Mouse (Mus musculus) midbrain, embryonic 14.5 days (tissue): ENCODE data around the gene Zbtb48. TPM values are rescaled to one million over a fixed set of nuclear protein-coding genes. Genes with fewer than 3 reads are reported as not detected.

Experiments used
- ATAC-seq: fragments of 200-750 bp; cut with Nextera tagmentation; 2 replicates; pipeline ENCODE4 v1.8.0; 2017; ENCODE audit warnings: moderate number of reproducible peaks, moderate library complexity; ENCODE audit not compliant: low FRiP score, low TSS enrichment
- DNase-seq: peaks from one replicate; pipeline ENCODE4 v3.0.0-alpha.2; 2015
- H3K27ac ChIP-seq: fragments of 300-500 bp; sonication (generic); replicated peaks from 2 replicates; pipeline ENCODE4 v1.5.1; 2014; ENCODE audit warnings: mild to moderate bottlenecking, low read depth, low read length, moderate library complexity
- H3K27me3 ChIP-seq: fragments of 300-500 bp; sonication (generic); 2 replicates; pipeline ENCODE4 v1.6.1; 2014; ENCODE audit warnings: low read length, control low read depth, mixed read lengths; ENCODE audit not compliant: control insufficient read depth, insufficient read depth
- H3K36me3 ChIP-seq: fragments of 300-500 bp; sonication (generic); 2 replicates; pipeline ENCODE4 v1.6.1; 2014; ENCODE audit warnings: low read length, control low read depth; ENCODE audit not compliant: control insufficient read depth, insufficient read depth
- H3K4me1 ChIP-seq: fragments of 300-500 bp; sonication (generic); 2 replicates; pipeline ENCODE4 v1.6.1; 2014; ENCODE audit warnings: mild to moderate bottlenecking, antibody characterized with exemption, low read length, control low read depth; ENCODE audit not compliant: control insufficient read depth, insufficient read depth
- H3K4me2 ChIP-seq: fragments of 300-500 bp; sonication (generic); 2 replicates; pipeline ENCODE4 v1.6.1; 2014; ENCODE audit warnings: mild to moderate bottlenecking, low read length, moderate library complexity
- H3K4me3 ChIP-seq: fragments of 300-500 bp; sonication (generic); replicated peaks from 2 replicates; pipeline ENCODE4 v1.5.1; 2014; ENCODE audit warnings: low read depth, low read length
- H3K9ac ChIP-seq: fragments of 300-500 bp; sonication (generic); replicated peaks from 2 replicates; pipeline ENCODE4 v1.6.1; 2014; ENCODE audit warnings: mild to moderate bottlenecking, low read length, moderate library complexity
- H3K9me3 ChIP-seq: fragments of 300-500 bp; sonication (generic); 2 replicates; pipeline ENCODE4 v1.6.1; 2016; ENCODE audit warnings: low read length, control low read depth, mixed read lengths; ENCODE audit not compliant: control insufficient read depth
- WGBS: fragments of 180-500 bp; shearing (Covaris S2); extraction: QIAGEN DNeasy Blood & Tissue Kit; methylation state at CpG from one replicate; pipeline ENCODE4 v1.1.7; 2014; 5-methylcytosine and 5-hydroxymethylcytosine counted together
- polyA plus RNA-seq: library from polyadenylated mRNA; unstranded; fragments of >200 nt; fragmentation: Nextera tagmentation; extraction: Ambion mirVana; gene quantifications from 2 replicates; pipeline ENCODE4 v1.2.1, GENCODE M21; 2014

Gene Zbtb48
- polyA plus RNA-seq, 1 experiment from 2014 or later: 19.7 TPM

- no peaks in the 10 kb centered on the region for H3K9me3 ChIP-seq
- H3K9ac ChIP-seq: no peak overlapping the region
- 67% methylated on average over 6 of the region's 6 CpGs for WGBS
- no peak overlapping the region for H3K4me2 ChIP-seq
- ATAC-seq (no peak), DNase-seq (no peak)
- H3K36me3 ChIP-seq: no peaks in the 10 kb centered on the region
- H3K27me3 ChIP-seq: no peaks in the 10 kb centered on the region
- no peak overlapping the region for H3K4me3 ChIP-seq
- H3K27ac ChIP-seq: no peak overlapping the region
- H3K4me1 ChIP-seq: peaks cover 6% of the 10 kb centered on the region
Measured at GRCm38 (mm10) chr4:152068166-152068724, 40.8 kb upstream of the Zbtb48 start.

DNA sequence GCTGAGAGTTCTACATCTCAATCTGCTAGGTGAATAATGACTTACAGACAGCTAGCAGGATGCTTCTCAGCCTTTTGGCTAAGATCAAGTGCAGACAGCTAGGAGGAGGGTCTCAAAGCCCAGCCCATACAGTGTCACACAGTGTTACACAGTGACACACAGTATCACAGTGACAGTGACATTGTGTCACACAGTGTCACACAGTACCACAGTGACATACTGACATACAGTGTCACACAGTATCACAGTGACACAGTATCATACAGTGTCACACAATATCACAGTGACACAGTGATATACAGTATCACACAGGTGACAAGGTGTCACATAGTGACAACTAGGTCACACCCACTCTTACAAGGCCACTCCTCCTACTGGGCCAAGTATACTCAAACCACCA, 39.8 kb upstream of the Zbtb48 start:
- DNase-seq (no peak), ATAC-seq (no peak)
- H3K4me1 ChIP-seq: peaks cover under 1% of the 10 kb centered on the region; the same call in 1 of the 2 replicates
- no peak overlapping the region for H3K27ac ChIP-seq
- no peak overlapping the region for H3K9ac ChIP-seq
- no peaks in the 10 kb centered on the region for H3K9me3 ChIP-seq
- no peak overlapping the region for H3K4me2 ChIP-seq
- H3K27me3 ChIP-seq: no peaks in the 10 kb centered on the region
- no peaks in the 10 kb centered on the region for H3K36me3 ChIP-seq
- H3K4me3 ChIP-seq: no peak overlapping the region

DNA sequence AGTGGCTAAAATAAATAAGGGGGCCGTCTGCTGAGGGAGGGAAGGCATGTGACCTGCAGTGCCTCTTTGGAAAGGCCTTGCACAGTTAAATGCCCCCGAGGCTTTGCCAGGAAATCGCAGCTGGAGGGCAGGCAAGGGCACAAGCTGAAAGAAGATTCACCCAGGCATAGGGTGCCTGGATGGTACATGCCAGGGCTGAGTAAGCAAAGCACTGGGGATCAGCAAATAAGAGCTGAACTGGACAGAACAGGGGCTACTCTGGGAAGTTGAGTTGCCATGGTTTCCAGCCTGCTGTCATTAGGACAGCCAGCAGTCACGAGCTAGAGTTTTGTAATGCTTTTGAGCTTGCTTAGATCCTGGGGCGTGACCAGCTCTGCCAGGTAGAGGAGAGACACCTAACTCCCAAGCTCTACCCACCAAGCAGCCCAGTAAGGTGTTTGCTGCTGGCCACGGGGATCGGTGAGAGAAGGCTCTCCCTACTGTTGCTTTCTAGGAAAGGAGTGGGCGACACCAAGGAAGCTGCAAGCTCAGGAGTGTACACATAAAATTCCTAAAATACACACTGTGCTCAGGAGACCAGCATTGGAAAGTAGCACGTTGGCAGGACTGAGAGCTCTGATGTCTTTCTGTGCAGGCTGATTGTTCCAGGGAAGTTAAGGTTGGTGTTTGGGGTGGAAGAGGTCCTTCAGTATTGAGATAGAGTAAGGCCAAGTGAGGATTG, 35.1 kb upstream of the Zbtb48 start:
- Histone ChIP-seq H3K4me3 (no peak overlapping the region), H3K4me1 (no peaks in the 10 kb centered on the region), H3K4me2 (no peak overlapping the region), H3K36me3 (peaks cover 37% of the 10 kb centered on the region), H3K9me3 (no peaks in the 10 kb centered on the region), H3K9ac (no peak overlapping the region), H3K27ac (no peak overlapping the region), H3K27me3 (no peaks in the 10 kb centered on the region)
- 74% methylated on average over 9 of the region's 9 CpGs for WGBS
- ATAC-seq: no peak
- DNase-seq: no peak

DNA sequence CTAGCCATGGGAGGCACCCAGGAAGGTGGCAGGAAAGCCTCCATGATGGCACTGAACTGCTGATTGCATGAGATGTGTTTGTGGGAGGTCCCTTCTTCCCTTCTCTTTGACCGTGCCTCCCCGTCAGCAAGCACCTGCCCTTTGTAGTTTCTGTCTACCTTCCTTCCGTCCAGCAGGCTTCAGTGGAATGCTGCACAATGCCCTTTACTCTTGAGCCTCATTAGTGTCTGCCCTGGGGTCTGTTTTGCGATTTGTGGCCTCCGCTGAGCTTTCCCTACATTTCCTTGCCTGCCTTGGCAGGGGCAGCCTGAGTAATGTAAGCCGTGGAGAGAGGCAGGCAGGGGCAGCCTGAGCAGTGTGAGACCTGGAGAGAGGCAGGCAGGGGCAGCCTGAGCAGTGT, 17.1 kb upstream of the Zbtb48 start:
- H3K36me3 ChIP-seq: peaks cover 77% of the 10 kb centered on the region
- no peaks in the 10 kb centered on the region for H3K9me3 ChIP-seq
- 85% methylated on average over 6 of the region's 6 CpGs for whole genome bisulfite sequencing
- H3K4me2 ChIP-seq: no peak overlapping the region
- H3K27me3 ChIP-seq: no peaks in the 10 kb centered on the region
- H3K27ac ChIP-seq: no peak overlapping the region
- H3K4me1 ChIP-seq: peaks cover 8% of the 10 kb centered on the region
- no peak for ATAC-seq
- DNase-seq: no peak
- H3K9ac ChIP-seq: no peak overlapping the region
- H3K4me3 ChIP-seq: no peak overlapping the region

DNA sequence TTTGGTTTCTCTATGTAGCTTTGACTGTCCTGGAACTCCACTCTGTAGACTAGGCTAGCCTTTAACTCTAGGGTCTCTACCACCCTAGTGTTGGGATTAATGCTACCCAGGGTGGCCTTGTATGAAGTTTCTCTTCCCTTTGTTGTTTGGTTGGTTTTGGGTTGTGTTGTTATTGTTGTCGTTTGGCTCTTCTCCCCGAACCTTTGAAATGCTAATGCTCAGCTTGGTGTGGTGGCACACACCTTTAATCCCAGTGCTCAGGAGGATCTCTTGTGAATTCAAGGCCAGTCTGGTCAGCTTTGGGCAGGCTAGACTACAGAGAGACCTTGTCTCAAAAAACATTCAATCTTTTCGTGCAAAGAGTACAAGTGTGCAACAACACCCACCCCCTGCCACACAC, 15.7 kb upstream of the Zbtb48 start:
- H3K27ac ChIP-seq: no peak overlapping the region
- no peak overlapping the region for H3K4me3 ChIP-seq
- peaks cover 68% of the 10 kb centered on the region for H3K36me3 ChIP-seq
- no peak for ATAC-seq
- H3K4me2 ChIP-seq: no peak overlapping the region
- 91% methylated on average over 3 of the region's 3 CpGs for WGBS
- no peaks in the 10 kb centered on the region for H3K27me3 ChIP-seq
- H3K4me1 ChIP-seq: peaks cover 8% of the 10 kb centered on the region
- H3K9me3 ChIP-seq: no peaks in the 10 kb centered on the region
- DNase-seq: no peak
- H3K9ac ChIP-seq: no peak overlapping the region

GRCm38 (mm10) chr4:152041924-152042641, 14.6 kb upstream of the Zbtb48 start:
- Histone ChIP-seq H3K9ac (no peak overlapping the region), H3K36me3 (peaks cover 57% of the 10 kb centered on the region), H3K27me3 (no peaks in the 10 kb centered on the region), H3K4me3 (no peak overlapping the region), H3K4me2 (no peak overlapping the region), H3K9me3 (no peaks in the 10 kb centered on the region), H3K4me1 (peaks cover 8% of the 10 kb centered on the region), H3K27ac (no peak overlapping the region)
- no peak for ATAC-seq
- 97% methylated on average over 22 of the region's 22 CpGs for WGBS
- no peak for DNase-seq

GRCm38 (mm10) chr4:152039831-152040310, 12.4 kb upstream of the Zbtb48 start:
- no peaks in the 10 kb centered on the region for H3K9me3 ChIP-seq
- H3K36me3 ChIP-seq: peaks cover 37% of the 10 kb centered on the region
- WGBS: 6% methylated on average over 25 of the region's 25 CpGs
- peaks cover 8% of the 10 kb centered on the region for H3K4me1 ChIP-seq
- H3K4me2 ChIP-seq: peak overlapping the region; percentile 72
- H3K9ac ChIP-seq: peak overlapping the region; percentile 84
- DNase-seq: no peak
- H3K4me3 ChIP-seq: peak overlapping the region; percentile 99
- no peak overlapping the region for H3K27ac ChIP-seq
- no peaks in the 10 kb centered on the region for H3K27me3 ChIP-seq
- no peak for ATAC-seq

GRCm38 (mm10) chr4:152038985-152039830, 11.7 kb upstream of the Zbtb48 start, which contains the start of gene Nol9:
Nol9 (plus strand) TSS chr4:152039321.
- Histone ChIP-seq H3K4me1 (peaks cover 8% of the 10 kb centered on the region), H3K9me3 (no peaks in the 10 kb centered on the region), H3K9ac (peak within 1 kb of the TSS; percentile 84), H3K4me3 (peak within 1 kb of the TSS; percentile 99), H3K4me2 (peak within 1 kb of the TSS; percentile 72), H3K27me3 (no peaks in the 10 kb centered on the region), H3K27ac (0 out of 2 replicates have a peak within 1 kb of the TSS, but pooled peaks have one; percentile 41), H3K36me3 (peaks cover 30% of the 10 kb centered on the region)
- ATAC-seq: peak; percentile 85
- WGBS: under 1% methylated on average over 80 of the region's 86 CpGs
- peak; percentile 97 for DNase-seq
